Mouse (Mus musculus) kidney, adult 2 months (tissue): ENCODE measurements around the gene Slmap. TPM values are rescaled to one million over a fixed set of nuclear protein-coding genes. Genes with fewer than 3 reads are reported as not detected.

Experiments used
- DNase-seq: peaks from one replicate; pipeline ENCODE4 v3.0.0; 2021
- H3K27ac ChIP-seq: fragments of 200-500 bp; 2 replicates; pipeline ENCODE4 v1.5.1; 2012; ENCODE audit warnings: low read depth, low read length, control low read depth, inconsistent platforms; ENCODE audit not compliant: insufficient read depth
- H3K27me3 ChIP-seq: fragments of 200-500 bp; replicated peaks from 2 replicates; pipeline ENCODE4 v1.6.1; 2012; ENCODE audit warnings: mild to moderate bottlenecking, moderate library complexity, low read length, inconsistent platforms; ENCODE audit not compliant: control insufficient read depth, insufficient read depth
- H3K36me3 ChIP-seq: fragments of 200-500 bp; 2 replicates; pipeline ENCODE4 v1.6.1; 2012; ENCODE audit warnings: mild to moderate bottlenecking, moderate library complexity, low read length, inconsistent platforms; ENCODE audit not compliant: control insufficient read depth, insufficient read depth
- H3K4me1 ChIP-seq: fragments of 200-500 bp; 2 replicates; pipeline ENCODE4 v1.6.1; 2011; ENCODE audit warnings: low read length; ENCODE audit not compliant: control insufficient read depth, insufficient read depth
- H3K4me3 ChIP-seq: fragments of 200-500 bp; 2 replicates; pipeline ENCODE4 v1.5.1; 2011; ENCODE audit warnings: mild to moderate bottlenecking, low read depth, low read length, control low read depth; ENCODE audit not compliant: insufficient read depth
- CTCF ChIP-seq: fragments of 200-500 bp; conservative IDR thresholded peaks from 2 replicates; pipeline ENCODE4 v1.5.1; 2011; ENCODE audit warnings: low read depth, mild to moderate bottlenecking, control low read depth, low read length, moderate library complexity, mixed read lengths; ENCODE audit not compliant: insufficient read depth, insufficient read length
- POLR2A ChIP-seq: fragments of 200-500 bp; IDR thresholded peaks from one replicate; pipeline ENCODE4 v1.6.1; 2011; ENCODE audit warnings: low read depth, low read length, control low read depth
- WGBS: fragments of 180-500 bp; shearing (Covaris S2); methylation state at CpG from one replicate; pipeline ENCODE4 v1.1.7; 2018; 5-methylcytosine and 5-hydroxymethylcytosine counted together
- polyA plus RNA-seq: library from polyadenylated mRNA; depleted of rRNA; stranded (reverse); fragments of >200 nt; gene quantifications from 2 replicates; pipeline ENCODE4 v1.2.3, GENCODE M21; 2012

Slmap gene
- polyA plus RNA-seq, 1 experiment: 19.3 TPM

DNA sequence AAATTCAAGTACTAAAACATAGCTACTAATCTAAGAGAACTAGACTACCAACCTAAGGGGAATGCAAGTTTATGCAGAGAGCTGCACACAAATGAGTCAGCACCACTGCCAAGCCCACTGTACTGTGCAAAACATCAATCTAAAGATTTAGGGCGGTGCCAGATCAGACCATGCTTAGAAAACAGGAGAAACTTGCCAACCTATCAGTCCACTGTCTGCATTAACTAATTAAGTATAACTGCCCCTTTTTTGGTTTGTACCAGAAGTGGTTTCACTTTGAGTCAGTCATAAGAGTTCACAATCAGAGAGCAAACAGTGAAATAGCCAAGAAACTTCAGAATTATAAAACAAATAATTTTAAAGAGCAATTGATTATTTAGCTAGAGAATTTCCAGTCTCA lies 53.3 kb downstream of the Slmap start:
- WGBS: 86% methylated on average over 1 of the region's 1 CpGs
- no peak for DNase-seq
- no peak overlapping the region for H3K4me3 ChIP-seq
- H3K27me3 ChIP-seq: no peaks in the 10 kb centered on the region
- no peaks in the 10 kb centered on the region; the same call in 1 of the 2 replicates for H3K36me3 ChIP-seq
- no peak overlapping the region for H3K27ac ChIP-seq
- TF ChIP-seq POLR2A: no peak
- TF ChIP-seq CTCF: no peak
- no peaks in the 10 kb centered on the region for H3K4me1 ChIP-seq

DNA sequence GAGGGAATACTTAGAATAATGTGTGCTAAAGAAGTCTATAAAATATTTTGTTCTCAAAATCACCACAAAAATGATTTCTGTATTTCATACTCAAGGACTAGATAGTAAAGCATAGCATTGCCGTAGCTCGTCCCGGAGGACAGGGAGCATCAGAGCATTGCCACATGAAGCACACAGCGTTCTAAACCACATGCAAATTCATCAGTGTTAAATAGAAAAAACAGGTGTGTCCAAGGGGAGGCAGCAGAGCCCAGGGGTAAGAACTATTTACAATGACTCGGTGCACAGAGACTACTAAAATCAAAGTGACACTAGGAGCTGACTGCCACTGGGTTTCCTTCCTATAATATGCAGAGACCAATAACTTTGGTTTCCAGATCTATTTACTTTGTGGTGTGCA lies 57.0 kb downstream of the Slmap start:
- no peak for DNase-seq
- no peaks in the 10 kb centered on the region; the same call in 1 of the 2 replicates for H3K36me3 ChIP-seq
- WGBS: 85% methylated on average over 5 of the region's 5 CpGs
- H3K4me3 ChIP-seq: no peak overlapping the region
- H3K27ac ChIP-seq: no peak overlapping the region
- no peaks in the 10 kb centered on the region for H3K4me1 ChIP-seq
- no peak for TF ChIP-seq CTCF
- TF ChIP-seq POLR2A: no peak
- no peaks in the 10 kb centered on the region for H3K27me3 ChIP-seq

DNA sequence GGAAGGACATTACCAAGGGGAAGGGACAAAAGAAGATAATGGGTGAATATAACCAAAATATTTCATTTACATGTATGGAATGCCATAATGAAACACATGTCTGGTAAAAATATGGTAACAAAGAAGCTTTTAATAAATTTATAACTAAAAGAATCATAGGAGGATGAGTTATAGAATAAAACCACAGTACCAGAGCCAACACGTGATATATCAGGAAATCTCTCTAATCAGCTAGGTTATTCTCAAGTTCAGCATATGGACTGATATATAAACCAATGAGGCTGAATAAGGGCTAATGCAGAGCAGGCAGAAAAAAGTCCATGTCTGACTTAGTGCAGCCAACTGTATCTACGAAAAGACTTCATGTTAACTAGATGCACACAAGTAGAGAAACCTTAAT lies 58.3 kb downstream of the Slmap start:
- no peaks in the 10 kb centered on the region for H3K27me3 ChIP-seq
- H3K4me1 ChIP-seq: no peaks in the 10 kb centered on the region
- H3K4me3 ChIP-seq: no peak overlapping the region
- H3K27ac ChIP-seq: no peak overlapping the region
- no peak for DNase-seq
- TF ChIP-seq POLR2A: no peak
- 72% methylated on average over 2 of the region's 2 CpGs for WGBS
- no peaks in the 10 kb centered on the region; the same call in 1 of the 2 replicates for H3K36me3 ChIP-seq

DNA sequence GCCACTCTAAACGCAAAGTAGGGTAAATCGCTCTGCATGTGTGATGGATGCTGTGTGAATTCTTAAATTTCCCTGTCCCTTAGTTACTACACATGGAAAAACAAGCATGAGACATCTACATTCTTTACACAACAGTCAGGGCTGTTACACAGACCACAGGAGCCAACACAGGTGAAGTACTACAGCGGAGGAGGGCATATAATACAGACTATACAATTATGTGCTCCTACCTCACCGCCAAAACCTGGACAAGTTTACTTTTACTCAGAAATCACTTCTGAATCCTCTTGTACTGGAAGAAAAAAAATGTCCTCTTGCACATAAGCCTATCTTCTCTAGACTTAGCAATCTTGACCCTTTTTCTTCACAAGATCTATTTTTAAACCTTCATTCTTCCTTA lies 66.8 kb downstream of the Slmap start:
- no peak overlapping the region for H3K27ac ChIP-seq
- H3K27me3 ChIP-seq: no peaks in the 10 kb centered on the region
- WGBS: 92% methylated on average over 4 of the region's 4 CpGs
- no peak for DNase-seq
- H3K36me3 ChIP-seq: peaks cover 5% of the 10 kb centered on the region
- no peak for TF ChIP-seq CTCF
- TF ChIP-seq POLR2A: no peak
- no peaks in the 10 kb centered on the region for H3K4me1 ChIP-seq
- H3K4me3 ChIP-seq: no peak overlapping the region

DNA sequence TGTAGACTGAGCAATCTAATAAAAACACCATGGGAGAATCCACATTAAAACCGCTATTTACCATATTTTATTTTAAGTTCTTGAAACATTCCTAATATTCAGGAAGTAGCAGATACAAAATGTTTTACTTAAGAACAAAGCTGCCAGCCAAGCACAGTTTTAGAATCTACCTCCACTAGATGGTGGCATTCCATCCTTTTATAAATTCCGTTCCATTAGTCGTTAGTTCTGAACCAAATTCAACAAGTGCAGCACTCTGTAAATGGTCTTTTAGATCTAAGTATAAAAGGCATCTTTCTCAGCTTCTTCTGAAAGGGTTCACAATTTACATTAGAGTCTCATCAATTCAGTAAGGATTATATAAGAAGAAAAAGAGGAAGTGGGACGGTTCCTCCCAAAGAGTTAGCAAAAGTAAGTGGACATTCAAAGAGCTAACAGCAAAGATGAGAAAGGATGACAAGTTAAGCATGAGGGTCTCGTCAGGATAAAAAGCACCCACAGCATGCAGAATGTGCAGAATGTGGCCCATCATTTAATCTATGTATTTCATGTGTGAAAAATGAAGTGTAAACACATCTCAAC lies 68.1 kb downstream of the Slmap start:
- TF ChIP-seq POLR2A (no peak), CTCF (no peak)
- Histone ChIP-seq H3K27me3 (no peaks in the 10 kb centered on the region), H3K27ac (no peak overlapping the region), H3K36me3 (peaks cover 8% of the 10 kb centered on the region), H3K4me3 (no peak overlapping the region), H3K4me1 (no peaks in the 10 kb centered on the region)
- 79% methylated on average over 5 of the region's 5 CpGs for WGBS
- no peak for DNase-seq

DNA sequence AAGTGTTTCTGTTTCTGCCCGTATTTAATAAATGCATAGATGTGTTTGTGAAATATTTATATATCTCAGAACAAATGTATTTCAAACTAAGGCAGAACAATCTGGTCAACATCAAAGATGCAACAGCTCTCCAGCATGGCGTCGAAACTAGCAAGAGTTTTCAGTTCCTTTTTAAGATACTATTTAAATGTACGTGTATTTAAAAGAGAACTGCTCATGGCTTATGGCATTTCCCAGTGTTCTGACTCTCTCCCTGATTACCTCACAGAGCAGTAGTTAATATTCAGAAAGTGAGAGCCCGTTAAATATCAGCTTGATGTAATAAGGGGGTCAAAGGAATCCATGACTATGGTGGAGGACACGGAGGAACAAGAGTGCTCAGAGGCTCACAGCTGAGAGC lies 68.8 kb downstream of the Slmap start:
- TF ChIP-seq POLR2A (no peak), CTCF (no peak)
- Histone ChIP-seq H3K27me3 (no peaks in the 10 kb centered on the region), H3K4me1 (no peaks in the 10 kb centered on the region), H3K36me3 (peaks cover 8% of the 10 kb centered on the region), H3K4me3 (no peak overlapping the region), H3K27ac (no peak overlapping the region)
- DNase-seq: no peak
- 83% methylated on average over 6 of the region's 6 CpGs for WGBS

DNA sequence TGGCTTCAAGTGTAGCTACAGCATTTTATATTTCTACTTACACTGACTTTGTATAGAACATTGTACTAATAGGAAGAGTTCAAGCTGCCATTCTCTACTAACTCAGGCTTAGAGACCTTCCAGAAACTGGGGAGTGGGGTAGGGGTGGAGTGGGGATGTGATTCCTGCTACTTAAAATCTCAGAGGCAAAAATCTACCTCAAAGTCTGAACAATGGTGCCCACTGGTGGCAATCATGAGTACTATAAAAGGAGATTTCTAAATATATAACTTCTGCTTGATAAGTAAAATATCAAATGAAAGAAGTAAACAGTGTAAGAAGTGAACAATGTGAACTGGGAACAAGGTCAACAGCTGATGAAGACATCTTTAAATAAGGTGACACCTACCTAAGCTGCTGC lies 75.2 kb downstream of the Slmap start:
- no peak overlapping the region for H3K27ac ChIP-seq
- H3K4me1 ChIP-seq: no peaks in the 10 kb centered on the region
- no peak for TF ChIP-seq POLR2A
- TF ChIP-seq CTCF: no peak
- no peaks in the 10 kb centered on the region for H3K27me3 ChIP-seq
- no peak overlapping the region for H3K4me3 ChIP-seq
- peak; percentile 15 for DNase-seq
- peaks cover 11% of the 10 kb centered on the region for H3K36me3 ChIP-seq

DNA sequence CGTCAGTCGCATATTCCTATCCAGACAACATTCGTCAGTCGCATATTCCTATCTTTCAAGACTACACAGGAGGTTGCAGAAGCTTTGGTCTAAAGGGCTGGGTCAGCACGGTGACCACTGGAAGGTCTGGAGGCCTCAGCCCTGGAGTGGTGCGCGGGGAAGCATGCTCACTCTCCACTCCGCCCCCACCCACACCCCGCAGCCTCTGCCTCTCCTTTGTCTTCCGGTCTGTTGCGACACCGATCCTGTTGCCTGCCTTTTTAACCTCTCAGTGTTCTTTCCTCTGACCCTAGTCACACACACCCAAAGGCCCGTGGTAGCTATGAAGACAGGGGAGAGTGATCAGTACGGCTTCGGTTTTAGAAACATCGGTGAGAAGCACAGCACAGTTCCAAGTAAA lies 79.9 kb downstream of the Slmap start:
- Histone ChIP-seq H3K36me3 (peaks cover 2% of the 10 kb centered on the region; the same call in 1 of the 2 replicates), H3K27me3 (no peaks in the 10 kb centered on the region), H3K4me3 (no peak overlapping the region), H3K27ac (no peak overlapping the region), H3K4me1 (no peaks in the 10 kb centered on the region)
- DNase-seq: no peak
- WGBS: 74% methylated on average over 16 of the region's 16 CpGs
- no peak for TF ChIP-seq CTCF
- TF ChIP-seq POLR2A: no peak
